ENCODE assay signal across 9 mouse cellular contexts in the genomic region with DNA sequence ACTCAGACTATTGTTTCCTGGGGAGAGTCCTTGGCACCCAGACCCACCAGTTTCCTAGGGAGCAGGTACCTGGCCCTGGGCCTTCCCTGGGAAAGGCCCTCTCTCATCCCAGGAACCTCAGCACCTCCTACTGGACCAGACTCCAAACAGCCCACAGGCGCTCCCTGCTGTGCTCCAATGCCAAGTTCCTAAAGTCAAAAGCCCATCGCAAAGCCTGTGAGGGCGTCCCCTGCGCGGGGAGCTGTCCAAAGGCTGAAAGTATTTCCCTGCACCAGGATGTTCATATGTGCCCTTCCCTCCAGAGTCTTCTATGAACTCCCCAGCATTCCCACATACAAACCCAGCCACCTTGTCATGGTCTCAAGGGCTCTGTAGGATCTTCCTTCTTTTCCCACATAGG. TPM values are rescaled to one million over a fixed set of nuclear protein-coding genes. Genes with fewer than 3 reads are reported as not detected.
DNase-seq lines count a peak whose midpoint lies in the region; ATAC-seq lines count a peak whose summit lies in the region.
"Had no signal": no experiment of that assay in that cellular context is flagged by ENCODE, and none has a peak within 500 bp of the region (broad histone marks: within the 10 kb centered on the region; RNA-seq: fewer than 3 reads in every experiment).

No protein-coding gene starts in this region.

- H3K4me3 ChIP-seq in heart, embryonic 12.5 days, result no peak overlapping the region

- H3K9me3 ChIP-seq in heart, embryonic 12.5 days (replicated peaks), result no peaks in the 10 kb centered on the region
- H3K9me3 ChIP-seq: G1E had no signal

- no peak overlapping the region for H3K9ac ChIP-seq in heart, embryonic 12.5 days

- intact Hi-C loops in heart, postnatal 10 days (cut with DNase I), result no loop called here

- H3K36me3 ChIP-seq in heart, embryonic 12.5 days, result no peaks in the 10 kb centered on the region
- H3K36me3 ChIP-seq: G1E had no signal

- 5% methylated on average over 5 of the region's 5 CpGs for WGBS in heart, embryonic 12.5 days

- H3K4me2 ChIP-seq in heart, embryonic 12.5 days, result no peak overlapping the region

- peaks cover 57% of the 10 kb centered on the region for H3K27me3 ChIP-seq in heart, embryonic 12.5 days (replicated peaks)

- no peak for ATAC-seq in heart, embryonic 12.5 days (ENCODE audit: insufficient number of reproducible peaks, low FRiP score)

- no peak overlapping the region for H3K27ac ChIP-seq in heart, embryonic 12.5 days (ENCODE audit: poor library complexity, severe bottlenecking)

- no peaks in the 10 kb centered on the region for H3K4me1 ChIP-seq in heart, embryonic 12.5 days (replicated peaks)

- DNase-seq in heart, postnatal 10 days, result peak; percentile 77 to 81
- DNase-seq in ES-CJ7 (ENCODE audit: low read depth, low spot score), result peak; percentile 87
- peak; percentile 83 for DNase-seq in forelimb bud, embryonic 11.5 days (ENCODE audit: low read depth, low spot score)
- DNase-seq in lung, postnatal 10 days, result peak; percentile 74
- DNase-seq in urinary bladder, postnatal 25 days (ENCODE audit: low spot score), result peak; percentile 40
- no peak for DNase-seq in gastrocnemius, adult 18-20 months (ENCODE audit: low spot score)
- no peak for DNase-seq in layer of hippocampus, postnatal 14 days (ENCODE audit: low spot score in 2 of 2)

RNA-seq across cellular contexts. Expression of gene Pou2f2, which starts 37.8 kb away (rescaled TPM):
- under 1 TPM; 0.19 to 0.50 TPM for total RNA-seq in heart, postnatal 10 days (2021)
- polyA plus RNA-seq in heart, embryonic 12.5 days (2016; fragmentation: Nextera tagmentation; extraction: Ambion mirVana), result 0.54 and 0.81 TPM in 2 replicates
- under 1 TPM; 0.07 to 0.09 TPM for total RNA-seq in gastrocnemius, adult 18-20 months (2021)
- 10 to 100 TPM; 10.1 to 11.4 TPM for total RNA-seq in layer of hippocampus, postnatal 14 days (2021)

Comparison
In these comparisons a context has a peak if more than half of its experiments do, and no peak if none do; other contexts are left out.
1. DNase-seq: peak in heart, postnatal 10 days (2 of 2), ES-CJ7 (single experiment), forelimb bud, embryonic 11.5 days (single experiment), lung, postnatal 10 days (single experiment) and urinary bladder, postnatal 25 days (single experiment); none in gastrocnemius, adult 18-20 months (single experiment) and layer of hippocampus, postnatal 14 days (0 of 2).
2. RNA of gene Pou2f2, which starts 37.8 kb away (total RNA-seq): 10.1 to 11.4 TPM in layer of hippocampus, postnatal 14 days; 0.19 to 0.50 TPM in heart, postnatal 10 days and 0.07 to 0.09 TPM in gastrocnemius, adult 18-20 months; every median in the first group is over 4 times any median in the second.